Mouse (Mus musculus): Measurements from ENCODE around the gene Fam189b. TPM values are rescaled to one million over a fixed set of nuclear protein-coding genes. Genes with fewer than 3 reads are reported as not detected.
A peak's percentile ranks its signal among the peaks of the same experiment; 100 is the strongest.
"Not testable (repeated sequence)": the region's sequence is repeated elsewhere in the genome, so short reads cannot be mapped to it uniquely, and the experiment has no call there.

Gene Fam189b
- total and polyA plus RNA-seq, 2 experiments from 2014 or later, result 2.1 to 5.7 TPM

DNA sequence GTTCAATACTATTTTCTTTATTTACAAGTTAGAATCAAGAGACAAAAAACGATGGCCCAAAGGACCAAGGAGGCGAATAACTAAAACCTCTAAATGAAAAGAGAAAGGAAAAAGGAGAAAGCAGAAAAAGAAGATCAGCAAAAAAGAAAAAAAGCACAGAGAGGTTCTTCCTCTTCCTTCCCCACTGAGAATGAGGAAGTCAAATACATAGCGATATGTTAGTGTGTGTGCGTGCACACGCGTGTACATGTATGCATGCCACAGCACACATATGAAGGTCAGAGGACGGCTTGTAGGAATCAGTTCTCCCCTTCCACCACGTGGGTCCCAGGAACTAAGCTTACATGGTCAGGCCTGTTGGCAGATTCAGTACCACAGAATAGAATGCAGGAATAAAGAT is 26.0 kb upstream of the Fam189b start:
- H3K27ac ChIP-seq (ENCODE audit: low read depth), result no peak overlapping the region
- H3K4me2 ChIP-seq (ENCODE audit: low read depth, low read length), result no peak overlapping the region
- TF ChIP-seq CTCF (IDR thresholded peaks at IDR 0.05; ENCODE audit: low read depth), result no peak
- TF ChIP-seq EP300 (IDR thresholded peaks at IDR 0.05; ENCODE audit: low read depth), result no peak
- 80% methylated on average over 8 of the region's 8 CpGs for WGBS
- peaks cover 6% of the 10 kb centered on the region; the same call in 1 of the 2 replicates for H3K4me1 ChIP-seq (ENCODE audit: control insufficient read depth, insufficient read depth)
- peaks cover 23% of the 10 kb centered on the region for H3K27me3 ChIP-seq (ENCODE audit: control insufficient read depth, insufficient read depth, low read length)
- DNase-seq (ENCODE audit: low spot score) (no peak), ATAC-seq (ENCODE audit: insufficient read depth, low read depth) (no peak)
- no peak overlapping the region for H3K9ac ChIP-seq (replicated peaks; ENCODE audit: low read depth, low read length)
- H3K4me3 ChIP-seq (ENCODE audit: low read depth, low read length), result no peak overlapping the region
- H3K9me3 ChIP-seq (replicated peaks; ENCODE audit: control insufficient read depth, low read length), result no peaks in the 10 kb centered on the region
- H3K36me3 ChIP-seq (replicated peaks; ENCODE audit: control insufficient read depth, insufficient read depth, low read length), result no peaks in the 10 kb centered on the region

- Histone ChIP-seq H3K9ac (replicated peaks; ENCODE audit: low read depth, low read length) (no peak overlapping the region), H3K27me3 (ENCODE audit: control insufficient read depth, insufficient read depth, low read length) (peaks cover 16% of the 10 kb centered on the region), H3K4me2 (ENCODE audit: low read depth, low read length) (no peak overlapping the region), H3K36me3 (replicated peaks; ENCODE audit: control insufficient read depth, insufficient read depth, low read length) (no peaks in the 10 kb centered on the region), H3K27ac (ENCODE audit: low read depth) (no peak overlapping the region), H3K4me1 (ENCODE audit: control insufficient read depth, insufficient read depth) (peaks cover 6% of the 10 kb centered on the region; the same call in 1 of the 2 replicates), H3K9me3 (replicated peaks; ENCODE audit: control insufficient read depth, low read length) (no peaks in the 10 kb centered on the region), H3K4me3 (ENCODE audit: low read depth, low read length) (no peak overlapping the region)
- ATAC-seq (ENCODE audit: insufficient read depth, low read depth), result no peak
- 16% methylated on average over 7 of the region's 7 CpGs for WGBS
- DNase-seq (ENCODE audit: low spot score), result no peak
- no peak for TF ChIP-seq EP300 (IDR thresholded peaks at IDR 0.05; ENCODE audit: low read depth)
- no peak for TF ChIP-seq CTCF (IDR thresholded peaks at IDR 0.05; ENCODE audit: low read depth)
Observed at GRCm38 (mm10) chr3:89158651-89159050, 24.3 kb upstream of the Fam189b start.

- Histone ChIP-seq H3K27ac (ENCODE audit: low read depth) (no peak overlapping the region), H3K4me3 (ENCODE audit: low read depth, low read length) (peak overlapping the region; percentile 54), H3K9me3 (replicated peaks; ENCODE audit: control insufficient read depth, low read length) (no peaks in the 10 kb centered on the region), H3K27me3 (ENCODE audit: control insufficient read depth, insufficient read depth, low read length) (peaks cover 16% of the 10 kb centered on the region), H3K9ac (replicated peaks; ENCODE audit: low read depth, low read length) (no peak overlapping the region), H3K4me2 (ENCODE audit: low read depth, low read length) (peak overlapping the region; percentile 96), H3K36me3 (replicated peaks; ENCODE audit: control insufficient read depth, insufficient read depth, low read length) (no peaks in the 10 kb centered on the region), H3K4me1 (ENCODE audit: control insufficient read depth, insufficient read depth) (peaks cover 11% of the 10 kb centered on the region; the same call in 1 of the 2 replicates)
- WGBS, result under 1% methylated on average over 13 of the region's 13 CpGs
- TF ChIP-seq EP300 (IDR thresholded peaks at IDR 0.05; ENCODE audit: low read depth), result no peak
- no peak for TF ChIP-seq CTCF (IDR thresholded peaks at IDR 0.05; ENCODE audit: low read depth)
- DNase-seq (ENCODE audit: low spot score), result peak; percentile 25
- ATAC-seq (ENCODE audit: insufficient read depth, low read depth), result peak; percentile 34; the same call in 1 of the 2 replicates
Observed at GRCm38 (mm10) chr3:89159211-89159610, 23.7 kb upstream of the Fam189b start.

GRCm38 (mm10) chr3:89159616-89160344 is 23.2 kb upstream of the Fam189b start, which contains the start of gene Hcn3:
TSS of gene Hcn3 (minus strand) at chr3:89160196.
- TF ChIP-seq EP300 (IDR thresholded peaks at IDR 0.05; ENCODE audit: low read depth) (no peak), CTCF (IDR thresholded peaks at IDR 0.05; ENCODE audit: low read depth) (peak; percentile 59)
- Histone ChIP-seq H3K9me3 (replicated peaks; ENCODE audit: control insufficient read depth, low read length) (no peaks in the 10 kb centered on the region), H3K27me3 (ENCODE audit: control insufficient read depth, insufficient read depth, low read length) (peaks cover 16% of the 10 kb centered on the region), H3K4me3 (ENCODE audit: low read depth, low read length) (peak within 1 kb of the TSS; percentile 54), H3K9ac (replicated peaks; ENCODE audit: low read depth, low read length) (no peak within 1 kb of the TSS), H3K27ac (ENCODE audit: low read depth) (no peak within 1 kb of the TSS), H3K4me1 (ENCODE audit: control insufficient read depth, insufficient read depth) (peaks cover 11% of the 10 kb centered on the region; the same call in 1 of the 2 replicates), H3K4me2 (ENCODE audit: low read depth, low read length) (peak within 1 kb of the TSS; percentile 96), H3K36me3 (replicated peaks; ENCODE audit: control insufficient read depth, insufficient read depth, low read length) (no peaks in the 10 kb centered on the region)
- ATAC-seq (ENCODE audit: insufficient read depth, low read depth), result peak; percentile 46
- DNase-seq (ENCODE audit: low spot score), result peak; percentile 24
- WGBS, result under 1% methylated on average over 47 of the region's 66 CpGs

- H3K4me1 ChIP-seq (ENCODE audit: control insufficient read depth, insufficient read depth), result peaks cover 17% of the 10 kb centered on the region; the same call in 1 of the 2 replicates
- not testable (repeated sequence) for H3K4me2 ChIP-seq (ENCODE audit: low read depth, low read length); ATAC-seq (ENCODE audit: insufficient read depth, low read depth); DNase-seq (ENCODE audit: low spot score); H3K36me3 ChIP-seq (replicated peaks; ENCODE audit: control insufficient read depth, insufficient read depth, low read length); H3K27ac ChIP-seq (ENCODE audit: low read depth); H3K4me3 ChIP-seq (ENCODE audit: low read depth, low read length); H3K9ac ChIP-seq (replicated peaks; ENCODE audit: low read depth, low read length); H3K9me3 ChIP-seq (replicated peaks; ENCODE audit: control insufficient read depth, low read length)
- peaks cover 16% of the 10 kb centered on the region for H3K27me3 ChIP-seq (ENCODE audit: control insufficient read depth, insufficient read depth, low read length)
Observed at GRCm38 (mm10) chr3:89161207-89161606, 21.7 kb upstream of the Fam189b start.

All from heart, postnatal 0 days (tissue).